Mouse (Mus musculus) testis, adult 2 months (tissue): ENCODE measurements around the gene Chd8.

Source experiments
- CTCF ChIP-seq: fragments of 200-500 bp; IDR thresholded peaks from 2 replicates; pipeline ENCODE4 v1.5.1; 2012; ENCODE audit warnings: low read depth, mild to moderate bottlenecking, inconsistent platforms, low read length, moderate library complexity; ENCODE audit not compliant: control insufficient read depth, insufficient read depth, insufficient replicate concordance
- POLR2A ChIP-seq: fragments of 200-500 bp; IDR thresholded peaks from 2 replicates; pipeline ENCODE4 v1.6.1; 2012; ENCODE audit warnings: low read depth, mild to moderate bottlenecking, inconsistent platforms, low read length, moderate library complexity; ENCODE audit not compliant: control insufficient read depth

- TF ChIP-seq CTCF (no peak), POLR2A (no peak)
Measured at GRCm38 (mm10) chr14:52198141-52198540, 59.4 kb downstream of the Chd8 start.
